Mouse (Mus musculus) liver, postnatal 0 days (tissue): ENCODE data around the gene Wdr46. TPM values are rescaled to one million over a fixed set of nuclear protein-coding genes. Genes with fewer than 3 reads are reported as not detected.

Experiments used
- ATAC-seq: fragments of 200-750 bp; cut with Nextera tagmentation; 2 replicates; pipeline ENCODE4 v1.8.0; 2017; ENCODE audit warnings: mild to moderate bottlenecking, moderate library complexity
- DNase-seq: peaks from one replicate; pipeline ENCODE4 v3.0.0-alpha.2; 2016
- H3K27ac ChIP-seq: fragments of 300-500 bp; sonication (generic); 2 replicates; pipeline ENCODE4 v1.5.1; 2014; ENCODE audit warnings: antibody characterized with exemption, moderate library complexity, mild to moderate bottlenecking, low read depth
- H3K27me3 ChIP-seq: fragments of 300-500 bp; sonication (generic); 2 replicates; pipeline ENCODE4 v1.6.1; 2014; ENCODE audit warnings: low read length, control low read depth, mixed read lengths; ENCODE audit not compliant: insufficient read depth
- H3K36me3 ChIP-seq: fragments of 300-500 bp; sonication (generic); replicated peaks from 2 replicates; pipeline ENCODE4 v1.6.1; 2014; ENCODE audit warnings: mild to moderate bottlenecking, control low read depth, low read length, moderate library complexity, mixed read lengths; ENCODE audit not compliant: insufficient read depth
- H3K4me1 ChIP-seq: fragments of 300-500 bp; sonication (generic); 2 replicates; pipeline ENCODE4 v1.6.1; 2014; ENCODE audit warnings: antibody characterized with exemption, mild to moderate bottlenecking, control low read depth; ENCODE audit not compliant: insufficient read depth
- H3K4me2 ChIP-seq: fragments of 300-500 bp; sonication (generic); 2 replicates; pipeline ENCODE4 v1.6.1; 2014; ENCODE audit warnings: low read depth, mild to moderate bottlenecking, low read length, moderate library complexity, mixed read lengths
- H3K4me3 ChIP-seq: fragments of 300-500 bp; sonication (generic); 2 replicates; pipeline ENCODE4 v1.5.1; 2014; ENCODE audit warnings: low read depth, low read length
- H3K9ac ChIP-seq: fragments of 300-500 bp; sonication (generic); replicated peaks from 2 replicates; pipeline ENCODE4 v1.6.1; 2014; ENCODE audit warnings: mild to moderate bottlenecking, moderate library complexity
- H3K9me3 ChIP-seq: fragments of 300-500 bp; sonication (generic); 2 replicates; pipeline ENCODE4 v1.6.1; 2016; ENCODE audit warnings: mild to moderate bottlenecking, control low read depth, low read length, mixed read lengths
- CTCF ChIP-seq: sonication (generic); IDR thresholded peaks from 2 replicates; pipeline ENCODE4 v1.5.1; 2016; ENCODE audit warnings: antibody characterized with exemption, low read depth
- EP300 ChIP-seq: IDR thresholded peaks from 2 replicates; pipeline ENCODE4 v1.6.1; 2016; ENCODE audit warnings: antibody characterized with exemption, low read depth, mild to moderate bottlenecking
- WGBS: fragments of 180-500 bp; shearing (Covaris S2); extraction: QIAGEN DNeasy Blood & Tissue Kit; methylation state at CpG from one replicate; pipeline ENCODE4 v1.1.7; 2014; ENCODE audit not compliant: insufficient replicate concordance; 5-methylcytosine and 5-hydroxymethylcytosine counted together
- polyA plus RNA-seq: library from polyadenylated mRNA; unstranded; fragments of >200 nt; fragmentation: Nextera tagmentation; extraction: Ambion mirVana; gene quantifications from 2 replicates; pipeline ENCODE4 v1.2.1, GENCODE M21; 2015

Wdr46 gene
- polyA plus RNA-seq, 1 experiment from 2014 or later: 12.7 TPM

- H3K4me1 ChIP-seq: peaks cover 11% of the 10 kb centered on the region
- WGBS: 60% methylated on average over 21 of the region's 21 CpGs
Measured at GRCm38 (mm10) chr17:33928251-33928947, 12.1 kb upstream of the Wdr46 start.

GRCm38 (mm10) chr17:33929371-33930279 is 10.8 kb upstream of the Wdr46 start, which contains the start of gene Rgl2:
Rgl2 (plus strand) TSS chr17:33929543.
- peaks cover 11% of the 10 kb centered on the region for H3K4me1 ChIP-seq
- ATAC-seq (peak; percentile 88), DNase-seq (peak; percentile 96)
- peak within 1 kb of the TSS; percentile 100 for H3K4me2 ChIP-seq
- H3K4me3 ChIP-seq: peak within 1 kb of the TSS; percentile 89
- H3K36me3 ChIP-seq: peaks cover 41% of the 10 kb centered on the region
- peak within 1 kb of the TSS; percentile 80 for H3K9ac ChIP-seq
- TF ChIP-seq CTCF (peak; percentile 43), EP300 (peak; percentile 58; the same call in 1 of the 2 replicates)
- WGBS: under 1% methylated on average over 74 of the region's 80 CpGs
- H3K9me3 ChIP-seq: no peaks in the 10 kb centered on the region
- no peaks in the 10 kb centered on the region for H3K27me3 ChIP-seq
- H3K27ac ChIP-seq: peak within 1 kb of the TSS; percentile 95

More at GRCm38 (mm10) chr17:33928251-33928947, 12.1 kb upstream of the Wdr46 start:
- DNase-seq (no peak), ATAC-seq (no peak)
- Histone ChIP-seq H3K4me3 (peak overlapping the region; percentile 89), H3K27ac (no peak overlapping the region), H3K36me3 (peaks cover 36% of the 10 kb centered on the region), H3K9me3 (no peaks in the 10 kb centered on the region), H3K9ac (peak overlapping the region; percentile 80), H3K4me2 (peak overlapping the region; percentile 100), H3K27me3 (no peaks in the 10 kb centered on the region)
- TF ChIP-seq EP300: no peak
- no peak for TF ChIP-seq CTCF

- Histone ChIP-seq H3K27ac (peak overlapping the region; percentile 95), H3K9me3 (no peaks in the 10 kb centered on the region), H3K27me3 (no peaks in the 10 kb centered on the region), H3K4me3 (peak overlapping the region; percentile 89), H3K4me2 (peak overlapping the region; percentile 100), H3K4me1 (peaks cover 11% of the 10 kb centered on the region), H3K9ac (peak overlapping the region; percentile 80), H3K36me3 (peaks cover 37% of the 10 kb centered on the region)
- peak; percentile 14 for ATAC-seq
- TF ChIP-seq EP300 (no peak), CTCF (no peak)
- peak; percentile 79 for DNase-seq
- WGBS: under 1% methylated on average over 39 of the region's 45 CpGs
Measured at GRCm38 (mm10) chr17:33930280-33931158, 9.9 kb upstream of the Wdr46 start.

- Histone ChIP-seq H3K9me3 (no peaks in the 10 kb centered on the region), H3K36me3 (peaks cover 36% of the 10 kb centered on the region), H3K4me1 (peaks cover 11% of the 10 kb centered on the region), H3K4me3 (peak overlapping the region; percentile 89), H3K27me3 (no peaks in the 10 kb centered on the region), H3K9ac (peak overlapping the region; percentile 80), H3K27ac (no peak overlapping the region; the same call in 1 of the 2 replicates), H3K4me2 (peak overlapping the region; percentile 100)
- no peak for DNase-seq
- 55% methylated on average over 18 of the region's 18 CpGs for WGBS
- no peak for TF ChIP-seq EP300
- no peak for TF ChIP-seq CTCF
- ATAC-seq: no peak
Measured at GRCm38 (mm10) chr17:33931159-33931866, 9.1 kb upstream of the Wdr46 start.

- H3K27me3 ChIP-seq: no peaks in the 10 kb centered on the region
- 93% methylated on average over 11 of the region's 11 CpGs for WGBS
- DNase-seq: no peak
- H3K36me3 ChIP-seq: peaks cover 35% of the 10 kb centered on the region
- no peak overlapping the region for H3K4me2 ChIP-seq
- no peak overlapping the region for H3K27ac ChIP-seq
- TF ChIP-seq EP300 (no peak), CTCF (no peak)
- H3K9ac ChIP-seq: no peak overlapping the region
- H3K9me3 ChIP-seq: no peaks in the 10 kb centered on the region
- H3K4me1 ChIP-seq: peaks cover 11% of the 10 kb centered on the region
- no peak overlapping the region for H3K4me3 ChIP-seq
- ATAC-seq: no peak
Measured at GRCm38 (mm10) chr17:33931947-33932346, 8.5 kb upstream of the Wdr46 start.
